Mouse (Mus musculus) midbrain, embryonic 10.5 days (tissue): ENCODE measurements around the gene Ces1d. TPM values are rescaled to one million over a fixed set of nuclear protein-coding genes. Genes with fewer than 3 reads are reported as not detected.

Experiments
- DNase-seq: peaks from one replicate; pipeline ENCODE4 v3.0.0-alpha.2; 2017; ENCODE audit warnings: low spot score
- H3K27ac ChIP-seq: fragments of 300-500 bp; sonication (generic); replicated peaks from 2 replicates; pipeline ENCODE4 v1.5.1; 2016; ENCODE audit warnings: mild to moderate bottlenecking
- H3K27me3 ChIP-seq: fragments of 300-500 bp; sonication (generic); 2 replicates; pipeline ENCODE4 v1.6.1; 2016; ENCODE audit warnings: low read depth, mild to moderate bottlenecking; ENCODE audit not compliant: poor library complexity, severe bottlenecking
- H3K36me3 ChIP-seq: fragments of 300-500 bp; sonication (generic); 2 replicates; pipeline ENCODE4 v1.6.1; 2016; ENCODE audit warnings: mild to moderate bottlenecking, moderate library complexity
- H3K4me1 ChIP-seq: fragments of 300-500 bp; sonication (generic); 2 replicates; pipeline ENCODE4 v1.6.1; 2016
- H3K4me3 ChIP-seq: fragments of 300-500 bp; sonication (generic); 2 replicates; pipeline ENCODE4 v1.5.1; 2016; ENCODE audit warnings: mild to moderate bottlenecking, moderate library complexity
- H3K9me3 ChIP-seq: fragments of 300-500 bp; sonication (generic); replicated peaks from 2 replicates; pipeline ENCODE4 v1.6.1; 2016; ENCODE audit warnings: mild to moderate bottlenecking
- WGBS: fragments of 180-500 bp; shearing (Covaris S2); methylation state at CpG from one replicate; pipeline ENCODE4 v1.1.7; 2016; 5-methylcytosine and 5-hydroxymethylcytosine counted together
- polyA plus RNA-seq: library from polyadenylated mRNA; unstranded; fragments of >200 nt; fragmentation: Nextera tagmentation; extraction: Ambion mirVana; gene quantifications from 2 replicates; pipeline ENCODE4 v1.2.1, GENCODE M21; 2016

Gene Ces1d
- polyA plus RNA-seq, 1 experiment from 2014 or later = not detected

- Histone ChIP-seq H3K27ac (no peak overlapping the region), H3K36me3 (no peaks in the 10 kb centered on the region), H3K27me3 (no peaks in the 10 kb centered on the region), H3K9me3 (no peaks in the 10 kb centered on the region), H3K4me3 (no peak overlapping the region), H3K4me1 (no peaks in the 10 kb centered on the region)
- no peak for DNase-seq
- 89% methylated on average over 1 of the region's 1 CpGs for WGBS
These were observed 75.6 kb downstream of the Ces1d start for GRCm38 (mm10) chr8:93122005-93122404.

Other genes starting within 250 kb of the Ces1d start
- gene Slc6a2, start 237.8 kb downstream of the Ces1d start, polyA plus RNA-seq = not detected in 2 replicates
- gene Ces1a, start 149.6 kb downstream of the Ces1d start, polyA plus RNA-seq = not detected in 2 replicates
- gene Ces1b, start 117.8 kb downstream of the Ces1d start, polyA plus RNA-seq = not detected in 2 replicates
- not detected in 2 replicates for gene Ces1c, start 66.6 kb downstream of the Ces1d start, polyA plus RNA-seq
- gene Ces1e, start 31.8 kb upstream of the Ces1d start, polyA plus RNA-seq = not detected in 2 replicates
- not detected in 2 replicates for gene Ces1f, start 81.9 kb upstream of the Ces1d start, polyA plus RNA-seq
- not detected in 2 replicates for gene Ces1g, start 139.5 kb upstream of the Ces1d start, polyA plus RNA-seq
- gene Ces1h, start 181.9 kb upstream of the Ces1d start, polyA plus RNA-seq = not detected in 2 replicates